Mouse (Mus musculus): Measurements from ENCODE around the gene Pibf1.

GRCm38 (mm10) chr14:99225929-99226328, 126.7 kb downstream of the Pibf1 start:
- TF ChIP-seq CTCF (IDR thresholded peaks at IDR 0.05; ENCODE audit: extremely low read depth, insufficient read depth, low read length) (no peak), POLR2A (IDR thresholded peaks at IDR 0.05; ENCODE audit: extremely low read depth, insufficient read depth, low read length) (no peak)

All from cortical plate, adult 2 months (tissue).